Mouse (Mus musculus): ENCODE measurements around the gene Unc45b.
"Not testable (repeated sequence)": the region's sequence is repeated elsewhere in the genome, so short reads cannot be mapped to it uniquely, and the experiment has no call there.

Gene Unc45b

GRCm38 (mm10) chr11:82949036-82949435, 38.7 kb downstream of the Unc45b start:
- no peak for DNase-seq (ENCODE audit: low spot score)

DNA sequence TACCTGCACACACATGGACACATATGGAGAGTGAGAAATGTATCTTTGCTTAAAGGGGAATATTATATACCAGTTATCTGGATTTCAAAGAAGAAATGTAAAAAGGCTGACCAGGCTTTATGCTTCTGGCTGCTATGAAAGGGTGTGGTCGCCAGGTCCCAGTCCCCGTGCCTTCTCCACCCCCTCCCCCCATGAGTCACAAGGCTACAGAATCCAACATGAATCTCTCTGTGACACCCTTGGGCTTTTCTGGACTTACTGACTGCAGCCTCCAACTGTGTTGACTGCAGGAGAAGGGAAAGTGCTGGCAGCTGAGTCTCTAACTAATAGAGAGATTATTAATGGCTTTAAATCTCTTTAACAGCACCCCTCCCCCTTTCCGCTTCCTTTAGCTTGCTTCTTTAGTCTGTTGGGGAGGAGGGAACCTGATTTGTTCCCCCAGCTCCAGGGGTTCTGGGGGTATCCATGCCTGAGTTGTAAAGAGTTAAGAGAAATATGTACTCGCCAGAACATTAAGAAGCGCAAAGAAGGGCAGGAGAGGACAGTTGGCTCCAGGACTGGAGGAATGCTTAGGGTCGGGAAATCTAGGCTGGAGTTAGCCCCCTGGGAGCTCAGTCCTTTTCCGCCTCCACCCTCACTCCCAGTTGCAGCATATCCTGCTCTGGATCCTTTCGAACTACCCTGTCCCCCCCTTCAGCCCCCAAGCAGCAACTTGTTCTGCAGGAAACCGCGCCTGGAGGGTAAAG, 40.6 kb downstream of the Unc45b start, which contains the start of gene Slfn5:
TSS of gene Slfn5 (plus strand) at position 614 of the 746 bp plus-strand sequence.
- no peak for DNase-seq (ENCODE audit: low spot score)

DNA sequence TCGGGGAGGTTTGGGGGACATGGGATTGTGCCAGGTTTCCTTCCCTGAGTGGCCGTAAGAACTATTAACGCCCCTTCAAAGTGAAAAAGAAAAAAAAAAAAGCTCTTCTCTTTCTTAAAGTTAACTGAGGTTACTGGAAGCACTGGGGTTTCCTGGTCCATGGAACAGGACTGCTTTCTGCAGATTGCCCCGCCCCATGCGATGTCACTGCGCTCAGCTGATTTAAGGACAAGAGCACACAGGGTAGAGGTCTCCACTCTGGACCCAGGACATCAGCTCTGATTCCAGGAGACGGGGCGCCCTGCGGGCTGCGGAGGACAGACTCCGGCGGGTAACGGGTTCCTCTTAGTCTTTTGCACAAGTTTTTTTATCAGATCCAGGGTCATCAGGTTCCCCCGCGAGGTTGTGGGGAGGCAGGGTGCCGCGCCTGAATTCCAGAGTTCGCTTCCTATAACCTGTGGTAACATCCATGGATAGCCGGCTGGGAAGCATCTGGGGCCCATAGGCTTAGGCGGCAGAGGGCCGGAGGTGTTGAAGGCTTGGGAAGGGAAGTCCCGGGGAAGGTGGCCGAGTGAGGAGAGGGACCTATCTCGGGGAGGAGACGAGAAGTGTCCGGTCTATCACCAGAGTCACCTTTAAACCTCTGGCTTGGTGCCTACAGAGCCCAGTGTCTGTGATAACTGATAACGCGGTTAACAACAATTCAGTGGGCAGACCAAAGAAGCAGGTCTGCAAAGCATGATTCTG, 41.7 kb downstream of the Unc45b start:
- peak; percentile 56 for DNase-seq (ENCODE audit: low spot score)

DNA sequence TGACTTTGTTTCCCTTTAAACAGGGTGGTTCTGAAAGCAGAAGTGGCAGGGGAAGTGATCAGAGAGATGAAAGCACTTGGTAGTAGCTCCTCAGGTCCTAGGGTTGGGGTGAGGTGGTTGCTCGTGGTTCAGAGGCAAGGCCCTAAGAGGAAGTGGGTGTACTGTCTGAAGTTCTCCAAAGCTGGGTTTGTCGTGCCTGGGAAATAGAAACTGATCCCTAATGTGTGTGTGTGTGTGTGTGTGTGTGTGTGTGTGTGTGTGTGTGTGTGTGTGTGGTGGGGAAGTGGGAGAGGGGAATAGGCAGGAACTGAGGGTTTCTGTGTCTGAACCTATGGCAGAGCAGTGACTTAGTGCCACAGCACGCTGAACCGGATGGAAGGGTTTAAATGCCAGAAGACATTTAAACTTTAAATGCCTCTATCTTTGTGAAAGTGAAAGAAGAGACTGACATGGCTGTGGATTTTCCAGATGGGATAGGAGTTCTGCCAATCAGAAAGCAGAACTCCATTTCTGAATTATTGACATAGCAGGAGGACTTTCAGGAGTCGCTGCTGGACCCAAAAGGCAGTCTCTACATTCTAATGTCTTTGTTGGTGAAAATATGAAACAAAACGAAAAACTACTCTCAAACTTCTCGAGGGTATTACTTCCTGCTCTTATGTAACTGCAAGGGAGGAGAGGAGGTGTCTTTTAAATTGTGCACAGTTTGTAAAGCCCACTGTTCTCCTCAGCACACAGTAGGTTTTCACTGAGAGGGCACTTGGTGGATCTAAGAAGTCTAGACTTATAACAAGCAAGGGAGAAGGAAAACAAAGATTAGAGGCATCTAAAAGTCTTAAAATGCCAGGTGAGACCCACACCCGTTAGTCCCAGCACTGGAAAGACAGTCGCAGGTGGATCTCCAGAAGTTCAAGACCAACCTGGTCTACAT, 42.5 kb downstream of the Unc45b start:
- DNase-seq (ENCODE audit: low spot score), result peak; percentile 80

DNA sequence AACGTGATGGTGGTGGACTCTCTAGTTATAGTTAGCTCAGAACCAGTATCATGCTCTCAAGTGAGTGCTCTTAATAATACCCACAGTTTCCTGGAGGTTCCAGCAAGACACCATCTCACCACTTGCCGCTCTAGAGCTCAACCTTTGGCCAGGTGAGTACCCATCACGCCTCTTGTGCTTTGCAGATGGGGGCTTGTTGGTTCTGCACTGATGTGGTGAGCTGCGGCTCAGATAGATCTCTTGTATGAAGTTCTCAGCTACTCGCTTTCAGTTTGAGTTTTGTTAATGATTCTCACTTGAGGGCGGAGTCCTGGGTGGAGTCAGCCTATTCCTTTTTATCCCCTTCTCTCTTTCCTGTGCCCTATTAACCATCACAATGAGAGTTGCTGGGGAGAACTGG, 44.3 kb downstream of the Unc45b start:
- peak; percentile 55 for DNase-seq (ENCODE audit: low spot score)

- no peak for DNase-seq (ENCODE audit: low spot score)
These were observed 46.6 kb downstream of the Unc45b start for GRCm38 (mm10) chr11:82956925-82957324.

DNA sequence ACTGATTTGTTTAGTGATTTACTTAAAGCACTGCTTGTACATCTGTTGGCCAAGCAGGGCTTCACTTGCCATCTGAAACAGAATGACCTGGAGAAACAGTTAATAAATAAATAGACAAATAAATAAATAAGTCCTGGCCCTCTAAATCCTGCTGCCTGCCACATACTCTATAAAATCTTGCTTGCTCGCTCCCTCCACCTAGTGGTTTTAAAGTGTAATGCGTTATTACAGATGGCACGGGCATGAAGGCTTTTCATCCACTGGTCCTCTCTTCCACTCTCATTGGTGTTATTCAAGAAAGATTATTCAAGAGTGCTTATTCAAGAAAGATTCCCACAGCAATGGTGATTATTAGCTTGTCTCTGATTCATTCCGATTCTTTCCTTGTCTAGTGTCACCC, 49.3 kb downstream of the Unc45b start:
- DNase-seq (ENCODE audit: low spot score), result peak; percentile 58

GRCm38 (mm10) chr11:82961743-82962142, 51.4 kb downstream of the Unc45b start:
- peak; percentile 18 for DNase-seq (ENCODE audit: low spot score)

DNA sequence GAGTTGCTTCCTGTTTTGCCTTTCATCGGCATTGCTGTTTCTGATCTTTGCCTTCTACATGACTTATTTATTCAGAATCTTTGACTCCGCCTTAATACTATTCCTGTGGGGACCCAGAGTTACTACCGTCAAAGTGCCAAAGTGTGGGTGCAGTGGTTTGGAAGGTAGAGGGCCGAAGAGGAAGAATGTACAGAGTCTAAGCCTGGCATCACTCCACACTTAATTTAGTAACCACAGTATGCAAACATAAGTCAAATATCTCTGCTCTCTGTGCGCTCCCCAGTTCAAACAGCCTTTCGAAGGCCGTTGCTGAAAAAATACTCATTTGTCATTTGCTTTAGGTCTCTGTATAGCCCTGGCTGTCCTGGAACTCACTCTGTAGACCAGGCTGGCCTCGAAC, 51.9 kb downstream of the Unc45b start:
- no peak for DNase-seq (ENCODE audit: low spot score)

DNA sequence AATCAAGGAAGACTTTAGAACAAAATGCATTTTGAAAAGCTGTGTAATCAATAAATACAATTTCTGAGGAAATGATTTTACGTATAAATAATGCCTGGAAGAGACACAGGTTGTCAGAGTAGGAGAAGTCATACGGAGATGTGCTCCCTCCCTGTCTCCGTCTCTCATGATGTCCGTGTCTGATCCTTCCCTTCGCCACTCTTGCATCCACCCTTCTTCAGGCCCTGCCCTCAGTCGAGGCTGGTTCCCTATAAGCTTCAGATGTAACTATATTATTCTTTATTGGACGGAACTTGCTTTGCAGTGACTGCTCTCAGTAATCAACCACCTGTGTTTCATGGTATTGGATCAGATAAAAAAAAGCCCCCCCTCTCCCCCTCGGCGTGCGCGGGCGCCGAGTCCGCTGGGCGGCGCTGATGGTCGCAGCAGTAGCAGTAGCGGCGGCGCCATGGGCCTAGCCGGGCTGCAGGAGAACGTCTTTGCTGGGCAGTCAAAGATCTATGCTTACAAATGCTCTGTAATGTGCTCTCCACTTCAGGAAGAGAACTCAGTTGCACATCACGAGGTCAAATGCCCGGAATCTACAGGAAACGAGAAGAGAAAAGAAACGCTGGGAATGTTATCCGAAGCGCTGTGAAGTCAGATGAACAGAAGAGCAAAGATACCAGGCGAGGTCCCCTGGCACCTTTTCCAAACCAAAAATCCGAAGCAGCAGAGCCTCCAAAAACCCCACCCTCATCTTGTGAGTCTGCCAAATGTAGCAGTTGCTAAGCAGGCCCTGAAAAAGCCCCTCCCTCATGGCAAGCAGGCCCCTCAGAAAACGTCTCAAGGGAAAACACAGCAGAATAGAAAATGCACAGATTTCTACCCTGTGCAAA, 60.6 kb downstream of the Unc45b start:
- DNase-seq (ENCODE audit: low spot score), result peak; percentile 35

- no peak for DNase-seq (ENCODE audit: low spot score)
These were observed 61.2 kb downstream of the Unc45b start for GRCm38 (mm10) chr11:82971590-82971974.

GRCm38 (mm10) chr11:82973916-82974315, 63.6 kb downstream of the Unc45b start:
- DNase-seq (ENCODE audit: low spot score), result no peak

DNA sequence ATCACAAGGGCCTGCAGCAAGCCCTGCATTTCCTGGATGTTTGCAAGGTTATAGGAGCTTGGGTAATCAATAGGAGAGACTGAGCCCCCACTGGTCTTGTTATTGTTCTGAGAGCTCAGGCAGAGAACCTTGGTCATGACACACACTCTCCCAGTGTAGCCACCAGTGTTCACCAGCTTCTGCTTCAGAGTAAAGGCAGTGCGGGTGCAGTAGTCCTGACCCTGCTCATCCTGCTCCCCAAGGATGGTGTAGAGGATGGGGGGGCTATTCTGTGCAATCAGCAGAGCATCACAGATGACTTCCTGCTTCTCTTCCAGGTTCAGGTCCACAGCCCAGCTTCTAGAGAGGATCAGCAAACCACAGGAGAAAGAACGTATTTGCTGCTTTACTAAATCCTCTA, 72.1 kb downstream of the Unc45b start:
- DNase-seq (ENCODE audit: low spot score), result not testable (repeated sequence)

- DNase-seq (ENCODE audit: low spot score), result no peak
These were observed 72.8 kb downstream of the Unc45b start for GRCm38 (mm10) chr11:82983193-82983592.

DNA sequence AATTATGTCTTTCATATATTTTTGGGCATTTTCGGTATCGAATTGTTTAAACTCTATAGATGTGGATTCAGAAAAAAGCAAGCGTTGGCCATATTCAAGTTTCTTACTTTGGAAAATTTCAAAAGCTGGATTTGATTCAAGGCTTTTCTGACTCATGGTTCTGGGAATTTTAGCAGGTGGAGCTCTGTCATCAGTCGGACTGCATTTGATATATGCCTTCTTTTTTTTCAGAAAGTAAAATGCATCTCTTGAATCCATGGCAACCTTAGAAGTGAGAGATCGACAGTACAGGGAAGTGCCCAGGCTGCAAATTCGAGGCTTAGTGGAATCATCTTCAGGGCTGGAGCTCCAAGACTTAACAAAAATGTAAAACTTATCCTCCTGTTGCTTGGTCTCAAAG, 77.3 kb downstream of the Unc45b start:
- no peak for DNase-seq (ENCODE audit: low spot score)

GRCm38 (mm10) chr11:82989357-82989756, 79.0 kb downstream of the Unc45b start:
- no peak for DNase-seq (ENCODE audit: low spot score)

- peak; percentile 45 for DNase-seq (ENCODE audit: low spot score)
These were observed 80.4 kb downstream of the Unc45b start for GRCm38 (mm10) chr11:82990612-82991385.

GRCm38 (mm10) chr11:82991469-82992166, 81.3 kb downstream of the Unc45b start, which contains the start of gene Slfn9:
TSS of gene Slfn9 (minus strand) at chr11:82991830.
- peak; percentile 21 for DNase-seq (ENCODE audit: low spot score)
